ENCODE assay signal across 20 mouse cellular contexts in genomic region chr17:72218816-72219215, GRCm38 (mm10).
DNase-seq lines count a peak whose midpoint lies in the region; ATAC-seq and TF ChIP-seq lines count a peak whose summit lies in the region.
"Had no signal": no experiment of that assay in that cellular context is flagged by ENCODE, and none has a peak within 500 bp of the region (broad histone marks: within the 10 kb centered on the region; RNA-seq: fewer than 3 reads in every experiment).

No protein-coding gene starts in this region.

- no peak overlapping the region for H3K9ac ChIP-seq in midbrain, postnatal 0 days (replicated peaks; ENCODE audit: low read length, poor library complexity, severe bottlenecking)
- H3K9ac ChIP-seq: embryonic facial prominence, embryonic 13.5 days; embryonic facial prominence, embryonic 15.5 days; forebrain, embryonic 13.5 days; forebrain, embryonic 15.5 days; forebrain, postnatal 0 days had no signal

- peak; percentile 91 for ATAC-seq in common myeloid progenitor, adult 5-6 weeks (replicated peaks; ENCODE audit: low read depth, poor library complexity, severe bottlenecking)
- ATAC-seq in granulocyte monocyte progenitor cell, adult 5-6 weeks (replicated peaks; ENCODE audit: poor library complexity, severe bottlenecking) = peak; percentile 75
- peak; percentile 94 for ATAC-seq in megakaryocyte progenitor cell, adult 5-6 weeks (replicated peaks; ENCODE audit: poor library complexity)
- ATAC-seq in midbrain, postnatal 0 days (ENCODE audit: low FRiP score) = no peak
- ATAC-seq: forebrain, embryonic 13.5 days; forebrain, embryonic 15.5 days; forebrain, postnatal 0 days had no signal

- H3K27ac ChIP-seq in forebrain, embryonic 10.5 days = no peak overlapping the region
- H3K27ac ChIP-seq in midbrain, postnatal 0 days (ENCODE audit: low read depth, low read length) = no peak overlapping the region
- H3K27ac ChIP-seq: embryonic facial prominence, embryonic 13.5 days; embryonic facial prominence, embryonic 15.5 days; forebrain, embryonic 13.5 days; forebrain, embryonic 15.5 days had no signal

- no peaks in the 10 kb centered on the region for H3K4me1 ChIP-seq in forebrain, embryonic 10.5 days
- H3K4me1 ChIP-seq in midbrain, postnatal 0 days (ENCODE audit: insufficient read depth, low read length) = no peaks in the 10 kb centered on the region
- H3K4me1 ChIP-seq: embryonic facial prominence, embryonic 13.5 days; embryonic facial prominence, embryonic 15.5 days; forebrain, embryonic 13.5 days; forebrain, embryonic 15.5 days had no signal

- H3K27me3 ChIP-seq in forebrain, embryonic 10.5 days (ENCODE audit: poor library complexity, severe bottlenecking) = no peaks in the 10 kb centered on the region
- H3K27me3 ChIP-seq in midbrain, postnatal 0 days (ENCODE audit: insufficient read depth, low read length) = no peaks in the 10 kb centered on the region
- H3K27me3 ChIP-seq: embryonic facial prominence, embryonic 13.5 days; embryonic facial prominence, embryonic 15.5 days; forebrain, embryonic 13.5 days; forebrain, embryonic 15.5 days had no signal

- no peak overlapping the region for H3K4me2 ChIP-seq in midbrain, postnatal 0 days (ENCODE audit: low read depth, low read length, poor library complexity, severe bottlenecking)
- H3K4me2 ChIP-seq: embryonic facial prominence, embryonic 13.5 days; embryonic facial prominence, embryonic 15.5 days; forebrain, embryonic 13.5 days; forebrain, embryonic 15.5 days had no signal

- no peaks in the 10 kb centered on the region for H3K36me3 ChIP-seq in forebrain, embryonic 10.5 days (replicated peaks)
- H3K36me3 ChIP-seq in midbrain, postnatal 0 days (ENCODE audit: insufficient read depth, low read length) = no peaks in the 10 kb centered on the region
- H3K36me3 ChIP-seq: embryonic facial prominence, embryonic 13.5 days; embryonic facial prominence, embryonic 15.5 days; forebrain, embryonic 15.5 days had no signal

- H3K9me3 ChIP-seq in forebrain, embryonic 10.5 days = no peaks in the 10 kb centered on the region
- H3K9me3 ChIP-seq in midbrain, postnatal 0 days (ENCODE audit: low read length) = no peaks in the 10 kb centered on the region
- H3K9me3 ChIP-seq: embryonic facial prominence, embryonic 13.5 days; forebrain, embryonic 13.5 days; forebrain, embryonic 15.5 days had no signal

- 93% methylated on average over 3 of the region's 3 CpGs for WGBS in forebrain, embryonic 10.5 days
- WGBS in midbrain, postnatal 0 days = 89% methylated on average over 3 of the region's 3 CpGs

- TF ChIP-seq CTCF in midbrain, postnatal 0 days (IDR thresholded peaks at IDR 0.05) = no peak

- DNase-seq in forebrain, embryonic 10.5 days (ENCODE audit: extremely low spot score, low spot score) = no peak
- DNase-seq in midbrain, postnatal 0 days (ENCODE audit: low spot score) = no peak
- DNase-seq: adrenal gland, adult 2 months; adrenal gland, postnatal 10 days; adrenal gland, postnatal 25 days; cerebellum, adult 11 months; cerebellum, adult 18-20 months; cerebellum, adult 8-10 months; cerebellum, postnatal 10 days; cerebellum, postnatal 25 days; embryo, embryonic 11 days; forebrain, postnatal 0 days had no signal

- no peak overlapping the region for H3K4me3 ChIP-seq in forebrain, embryonic 10.5 days
- H3K4me3 ChIP-seq in midbrain, postnatal 0 days (ENCODE audit: low read depth, low read length) = no peak overlapping the region
- H3K4me3 ChIP-seq: embryonic facial prominence, embryonic 13.5 days; embryonic facial prominence, embryonic 15.5 days; erythroblast, embryonic 14.5 days; forebrain, embryonic 13.5 days; forebrain, embryonic 15.5 days had no signal
